Mouse (Mus musculus): ENCODE measurements at regions not wholly inside any gene's neighbourhood (a gene's known extent, or its start where the extent isn't known, plus 50 kb on each side); places are given as distances from the start of the nearest gene placed in this dataset.

DNA sequence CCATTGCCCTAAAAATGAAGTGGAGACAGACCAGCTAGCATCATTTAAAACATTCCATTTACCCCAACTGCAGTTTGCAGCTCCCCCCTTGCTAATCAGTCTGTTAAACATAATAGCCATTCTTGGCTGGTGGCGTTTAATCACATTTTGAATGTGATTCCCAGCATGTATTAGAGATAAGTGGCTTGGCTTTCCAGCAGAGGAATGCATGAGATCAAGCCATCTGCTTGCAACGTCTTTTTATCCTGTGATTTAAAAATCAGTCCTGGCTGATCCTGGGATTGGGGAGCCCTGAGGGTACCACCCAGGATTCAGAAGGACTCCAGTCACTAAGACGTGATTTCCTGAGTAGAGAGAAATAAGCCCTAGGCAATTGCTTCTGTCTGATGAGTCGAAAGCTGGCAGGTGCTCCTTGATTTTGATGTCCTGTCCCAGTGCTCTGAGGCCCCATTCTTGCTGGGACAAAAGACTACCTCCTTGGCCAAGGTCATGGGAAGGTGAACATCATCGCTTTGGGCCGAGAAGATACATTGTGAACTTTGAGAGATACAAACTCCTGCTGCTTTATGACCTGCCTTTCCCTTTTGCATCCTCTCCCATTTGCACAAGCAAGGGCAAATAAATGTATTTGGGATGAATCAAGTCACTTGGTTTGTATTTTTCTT lies 623.8 kb downstream of the Tmem132b start:
- DNase-seq: no peak

GRCm38 (mm10) chr5:126186111-126186510 lies 654.5 kb downstream of the Tmem132b start:
- DNase-seq: no peak

DNA sequence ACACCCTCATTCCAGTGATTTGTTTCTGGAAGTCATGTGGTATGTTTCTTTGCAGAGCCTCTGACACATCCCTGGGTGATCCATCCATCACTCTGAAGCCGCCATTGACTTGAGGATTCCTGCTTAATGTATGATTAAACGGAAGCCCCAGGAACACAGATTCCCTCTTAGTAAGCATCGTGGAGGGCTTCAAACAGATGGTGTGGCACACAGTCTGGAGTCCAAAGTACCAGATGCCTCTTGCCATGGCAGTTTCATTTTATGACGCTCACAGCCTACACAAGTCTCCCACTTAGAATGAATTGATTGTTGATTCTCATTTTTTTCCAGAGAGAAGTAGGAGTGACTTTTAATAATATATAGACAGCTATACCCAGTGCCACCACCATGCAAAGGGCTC lies 668.3 kb downstream of the Tmem132b start:
- DNase-seq: no peak

- no peak for DNase-seq
Observed at GRCm38 (mm10) chr5:126201535-126201934, 670.0 kb downstream of the Tmem132b start.

GRCm38 (mm10) chr5:126201996-126202395 lies 670.4 kb downstream of the Tmem132b start:
- no peak for DNase-seq

GRCm38 (mm10) chr5:126217016-126217415 lies 685.4 kb downstream of the Tmem132b start:
- no peak for DNase-seq

- DNase-seq: no peak
Observed at GRCm38 (mm10) chr5:126217746-126218145, 686.2 kb downstream of the Tmem132b start.

DNA sequence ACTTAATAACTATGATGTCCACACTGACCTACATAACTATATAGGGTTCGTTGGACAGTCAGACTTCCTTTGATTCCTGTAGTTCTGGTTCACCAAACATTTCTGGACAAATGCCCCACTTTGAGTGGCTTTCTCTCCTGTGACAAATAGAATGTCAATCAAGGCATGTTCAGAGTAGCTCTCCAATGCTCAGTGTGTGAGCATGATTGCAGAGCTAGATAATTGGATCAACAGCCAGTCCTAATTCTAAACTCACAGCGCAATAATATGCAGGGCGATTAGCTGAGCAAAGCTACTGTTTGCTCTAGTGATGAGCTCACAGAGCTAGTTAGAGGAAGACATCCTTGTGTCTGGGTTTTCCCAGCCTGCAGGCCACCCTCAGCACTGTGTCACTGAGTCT lies 692.1 kb downstream of the Tmem132b start:
- DNase-seq: no peak

GRCm38 (mm10) chr5:126230768-126231167 lies 699.2 kb downstream of the Tmem132b start:
- DNase-seq: no peak

GRCm38 (mm10) chr5:126238071-126238470 lies 706.5 kb downstream of the Tmem132b start:
- peak; percentile 14 for DNase-seq

DNA sequence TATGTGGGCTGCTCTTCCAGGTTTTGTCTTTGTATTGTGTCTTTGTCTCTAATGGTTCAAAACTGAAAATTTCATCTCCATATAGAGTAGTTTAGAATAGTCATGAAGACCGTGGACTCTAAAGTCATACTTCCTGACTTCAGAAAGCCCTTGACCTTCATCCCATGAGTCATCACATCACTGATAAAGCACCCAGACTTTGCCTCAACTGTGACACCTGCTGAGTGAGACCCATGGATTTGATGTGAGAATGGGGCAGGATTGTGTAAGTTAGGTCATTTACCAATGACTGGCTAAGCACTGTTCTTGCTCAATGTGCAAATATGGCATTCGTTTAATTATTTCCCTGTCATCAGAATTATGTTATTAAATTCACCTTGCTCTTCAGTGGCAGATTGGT lies 714.2 kb downstream of the Tmem132b start:
- no peak for DNase-seq

DNA sequence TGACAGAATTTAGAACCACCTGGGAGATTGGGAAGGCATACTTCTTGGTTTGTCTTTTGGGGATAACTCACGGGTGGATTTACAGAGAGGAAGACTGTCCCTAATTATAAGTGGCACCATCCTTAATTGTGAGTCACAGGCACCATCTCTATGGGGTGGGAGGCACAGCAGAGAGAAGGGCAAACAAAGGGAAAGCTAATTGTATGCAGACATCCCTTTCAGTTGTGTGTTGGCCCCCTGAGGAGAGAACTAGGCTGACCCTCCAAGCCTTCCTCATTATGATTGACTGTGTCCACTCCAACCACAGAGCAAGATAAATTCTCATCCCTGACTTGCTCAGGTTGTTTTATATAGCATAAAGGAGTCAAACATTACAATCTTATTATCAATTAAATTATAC lies 718.8 kb downstream of the Tmem132b start:
- DNase-seq: no peak

- no peak for DNase-seq
Observed at GRCm38 (mm10) chr5:126254661-126255060, 723.1 kb downstream of the Tmem132b start.

- DNase-seq: no peak
Observed at GRCm38 (mm10) chr5:126257860-126258259, 726.3 kb downstream of the Tmem132b start.

DNA sequence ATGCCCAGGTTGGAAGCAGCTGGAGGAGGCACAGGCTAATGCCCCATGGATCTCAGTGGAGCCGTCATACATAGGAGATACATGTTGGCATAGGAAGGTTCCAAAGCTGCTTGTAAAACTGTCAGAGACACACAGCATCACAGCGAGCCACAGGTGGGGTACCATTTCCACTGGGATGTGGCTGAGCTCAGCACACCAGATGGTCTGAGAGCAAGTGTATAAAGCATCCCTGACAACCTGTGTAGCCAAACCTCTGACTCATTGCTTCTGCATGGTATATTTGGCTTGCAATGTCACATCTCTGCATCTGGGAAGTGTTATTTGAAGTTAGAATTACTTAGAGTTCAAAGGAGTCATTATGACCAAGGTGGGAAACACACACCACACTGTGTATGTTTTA lies 734.9 kb downstream of the Tmem132b start:
- no peak for DNase-seq

DNA sequence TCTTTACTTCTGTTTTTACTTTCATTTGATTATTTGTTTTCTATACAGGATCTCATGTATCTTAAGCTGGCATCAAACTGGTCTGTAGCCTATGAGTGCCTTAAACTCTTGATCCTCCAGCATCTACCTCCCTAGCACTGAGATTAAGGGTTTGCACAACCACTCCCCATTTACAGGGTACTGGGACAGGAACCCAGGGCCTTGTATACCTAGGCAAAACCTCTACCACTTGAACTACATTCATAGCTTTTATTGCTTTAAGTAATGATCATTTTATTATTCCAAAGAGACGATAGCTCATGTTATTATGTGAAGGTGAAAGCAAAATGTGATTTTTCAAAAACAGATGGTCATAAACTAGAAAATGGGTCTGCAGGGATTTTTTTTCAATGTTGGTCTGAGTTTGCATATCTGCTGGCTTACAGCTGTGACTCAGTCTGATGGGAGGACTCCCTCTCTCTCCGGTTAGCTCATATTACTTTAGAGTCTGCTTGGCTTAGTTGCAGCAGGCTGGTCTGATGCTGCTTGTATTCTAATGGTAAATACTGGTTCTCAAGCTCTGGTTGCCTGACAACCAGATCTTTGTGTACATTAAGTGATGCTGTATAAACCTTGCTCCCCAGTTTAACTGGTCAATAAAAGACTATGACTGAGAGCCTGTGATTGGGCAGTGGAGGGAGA lies 735.5 kb downstream of the Tmem132b start:
- no peak for DNase-seq

DNA sequence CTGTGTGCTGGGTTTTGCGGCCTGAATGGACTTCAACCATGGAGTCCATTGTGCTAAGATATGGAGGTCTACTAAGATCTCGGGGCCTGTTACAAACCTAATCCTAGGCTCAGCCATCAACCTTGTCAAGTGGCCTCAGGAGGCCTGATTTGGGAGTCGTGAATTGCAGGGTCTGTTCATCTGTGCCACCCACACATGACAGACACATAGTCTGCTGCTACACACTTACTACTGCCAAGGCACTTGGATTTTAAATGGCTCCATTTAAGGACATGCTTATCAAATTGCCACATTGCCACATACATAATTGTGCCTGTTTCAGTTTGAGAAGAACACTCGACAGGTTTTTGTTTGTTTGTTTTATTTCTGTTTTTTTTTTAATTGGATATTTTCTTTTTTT lies 737.0 kb downstream of the Tmem132b start:
- no peak for DNase-seq

DNA sequence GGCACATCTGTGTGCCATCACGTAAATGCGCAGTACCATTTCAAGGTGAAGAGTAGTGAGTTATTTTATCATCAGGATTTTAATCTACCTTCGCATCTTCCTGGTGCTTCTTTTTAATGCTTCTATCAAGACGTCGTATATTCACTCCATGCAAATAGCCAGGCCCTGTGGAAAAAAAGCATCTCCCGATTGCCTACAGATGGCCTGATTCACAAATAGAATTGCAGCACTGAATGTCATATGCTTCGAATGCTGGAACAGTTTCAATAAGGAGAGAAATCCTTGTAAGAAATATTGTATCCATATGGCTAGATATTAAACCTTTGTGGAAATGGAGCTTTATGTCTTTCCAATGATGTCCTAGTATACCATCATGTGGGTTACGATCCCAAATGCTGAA lies 742.7 kb downstream of the Tmem132b start:
- DNase-seq: no peak

- no peak for DNase-seq
Observed at GRCm38 (mm10) chr5:126281057-126281728, 749.6 kb downstream of the Tmem132b start.

- no peak for DNase-seq
Observed at GRCm38 (mm10) chr5:126281782-126282181, 750.2 kb downstream of the Tmem132b start.

- no peak for DNase-seq
Observed at GRCm38 (mm10) chr5:126324847-126325246, 793.3 kb downstream of the Tmem132b start.

- DNase-seq: no peak
Observed at GRCm38 (mm10) chr5:126328276-126328675, 796.7 kb downstream of the Tmem132b start.

- DNase-seq: no peak
Observed at GRCm38 (mm10) chr5:126335091-126335490, 803.5 kb downstream of the Tmem132b start.

All from adrenal gland, postnatal 25 days (tissue).